19 mouse cellular contexts compared by ENCODE assay signal in genomic region chr4:56926971-56927370, GRCm38 (mm10). TPM values are rescaled to one million over a fixed set of nuclear protein-coding genes. Genes with fewer than 3 reads are reported as not detected.
DNase-seq lines count a peak whose midpoint lies in the region; TF ChIP-seq lines count a peak whose summit lies in the region.
"Had no signal": no experiment of that assay in that cellular context is flagged by ENCODE, and none has a peak within 500 bp of the region (broad histone marks: within the 10 kb centered on the region; RNA-seq: fewer than 3 reads in every experiment).

No protein-coding gene starts in this region.

- TF ChIP-seq CTCF in testis, adult 2 months (IDR thresholded peaks at IDR 0.05; ENCODE audit: control insufficient read depth, insufficient read depth, insufficient replicate concordance, low read depth, low read length), result no peak

- TF ChIP-seq POLR2A in testis, adult 2 months (IDR thresholded peaks at IDR 0.05; ENCODE audit: control insufficient read depth, low read depth, low read length), result no peak

- intact Hi-C loops in heart, postnatal 10 days (cut with DNase I), result no loop called here

- peak overlapping the region; percentile 17; the same call in 1 of the 2 replicates for H3K27ac ChIP-seq in testis, adult 2 months (ENCODE audit: control insufficient read depth, insufficient read depth, low read depth, low read length)
- H3K27ac ChIP-seq: embryonic facial prominence, embryonic 12.5 days; embryonic facial prominence, embryonic 15.5 days; hindbrain, embryonic 10.5 days; hindbrain, embryonic 13.5 days; intestine, embryonic 15.5 days had no signal

- H3K27me3 ChIP-seq in testis, adult 2 months (ENCODE audit: control insufficient read depth, insufficient read depth, low read length), result no peaks in the 10 kb centered on the region
- H3K27me3 ChIP-seq: embryonic facial prominence, embryonic 12.5 days; embryonic facial prominence, embryonic 15.5 days; hindbrain, embryonic 13.5 days; intestine, embryonic 15.5 days had no signal

- no peak overlapping the region for H3K4me3 ChIP-seq in testis, adult 2 months (ENCODE audit: control insufficient read depth, low read depth, low read length)
- H3K4me3 ChIP-seq: embryonic facial prominence, embryonic 12.5 days; embryonic facial prominence, embryonic 15.5 days; hindbrain, embryonic 10.5 days; hindbrain, embryonic 13.5 days; intestine, embryonic 15.5 days had no signal

- peaks cover 2% of the 10 kb centered on the region; the same call in 1 of the 2 replicates for H3K4me1 ChIP-seq in testis, adult 2 months (ENCODE audit: control insufficient read depth, insufficient read depth, low read length)
- H3K4me1 ChIP-seq: embryonic facial prominence, embryonic 12.5 days; embryonic facial prominence, embryonic 15.5 days; hindbrain, embryonic 10.5 days; intestine, embryonic 15.5 days had no signal

- DNase-seq in adrenal gland, adult 8-10 months, result peak; percentile 38
- DNase-seq in adrenal gland, postnatal 25 days, result no peak
- DNase-seq in heart, adult 11 months, result peak; percentile 52
- no peak for DNase-seq in heart, postnatal 10 days
- no peak for DNase-seq in testis, postnatal 14 days (ENCODE audit: low spot score)
- DNase-seq: cerebellum, adult 11 months; cerebellum, adult 2 months; cerebellum, adult 9-11 months; cerebellum, postnatal 25 days; forebrain, postnatal 0 days; gastrocnemius, postnatal 25 days; heart, postnatal 36 days; kidney, adult 11 months had no signal

- no peaks in the 10 kb centered on the region for H3K36me3 ChIP-seq in testis, adult 2 months (ENCODE audit: control insufficient read depth, insufficient read depth, low read length)

RNA-seq across cellular contexts. Expression of gene Tmem245, which starts 20.3 kb away (rescaled TPM):
- total RNA-seq in adrenal gland, adult 8-10 months (2022), result 10 to 100 TPM; 55.1 to 69.7 (median 57.5) TPM
- total RNA-seq in adrenal gland, postnatal 25 days (2021), result 46.7 and 53.9 TPM in 2 replicates
- 10 to 100 TPM; 62.1 to 72.7 TPM for total RNA-seq in heart, postnatal 10 days (2021)
- 3.1 and 3.9 TPM in 2 replicates for polyA plus RNA-seq in testis, adult 2 months (2012; rRNA removed)

Comparison
In these comparisons a context has a peak if more than half of its experiments do, and no peak if none do; other contexts are left out.
1. DNase-seq: peak in adrenal gland, adult 8-10 months (single experiment) and heart, adult 11 months (single experiment); none in adrenal gland, postnatal 25 days (single experiment), heart, postnatal 10 days (0 of 2) and testis, postnatal 14 days (single experiment).